Mouse (Mus musculus): ENCODE measurements around the gene Rgs2.

Gene Rgs2

GRCm38 (mm10) chr1:144003904-144004740 lies at the start of gene Rgs2:
Rgs2 (minus strand) TSS chr1:144004161.
- peak; percentile 92 for DNase-seq

- no peak for DNase-seq
These were observed 49.4 kb upstream of the Rgs2 start for GRCm38 (mm10) chr1:144053401-144053800.

- DNase-seq: no peak
These were observed 37.9 kb upstream of the Rgs2 start for GRCm38 (mm10) chr1:144041826-144042225.

- DNase-seq: no peak
These were observed 29.5 kb upstream of the Rgs2 start for GRCm38 (mm10) chr1:144033498-144033897.

GRCm38 (mm10) chr1:144030499-144030898 lies 26.5 kb upstream of the Rgs2 start:
- peak; percentile 55 for DNase-seq

- no peak for DNase-seq
These were observed 25.7 kb upstream of the Rgs2 start for GRCm38 (mm10) chr1:144029679-144030078.

- DNase-seq: peak; percentile 70
These were observed 14.5 kb upstream of the Rgs2 start for GRCm38 (mm10) chr1:144018417-144018958.

GRCm38 (mm10) chr1:144013913-144014312 lies 10.0 kb upstream of the Rgs2 start:
- DNase-seq: no peak

- DNase-seq: no peak
These were observed 3.4 kb upstream of the Rgs2 start for GRCm38 (mm10) chr1:144007341-144007740.

- peak; percentile 69 for DNase-seq
These were observed 2.6 kb upstream of the Rgs2 start for GRCm38 (mm10) chr1:144006542-144006941.

- no peak for DNase-seq
These were observed 1.7 kb upstream of the Rgs2 start for GRCm38 (mm10) chr1:144005648-144006047.

GRCm38 (mm10) chr1:144004741-144005140 lies 780 bp upstream of the Rgs2 start:
- no peak for DNase-seq

- no peak for DNase-seq
These were observed 545 bp downstream of the Rgs2 start for GRCm38 (mm10) chr1:144003416-144003815.

GRCm38 (mm10) chr1:144002715-144003066 lies 1.3 kb downstream of the Rgs2 start:
- no peak for DNase-seq

GRCm38 (mm10) chr1:144002036-144002714 lies 1.8 kb downstream of the Rgs2 start:
- DNase-seq: no peak

- DNase-seq: no peak
These were observed 3.7 kb downstream of the Rgs2 start for GRCm38 (mm10) chr1:144000246-144000645.

GRCm38 (mm10) chr1:143999371-143999920 lies 4.5 kb downstream of the Rgs2 start:
- DNase-seq: no peak

- no peak for DNase-seq
These were observed 10.9 kb downstream of the Rgs2 start for GRCm38 (mm10) chr1:143993026-143993425.

- no peak for DNase-seq
These were observed 11.4 kb downstream of the Rgs2 start for GRCm38 (mm10) chr1:143992528-143992927.

GRCm38 (mm10) chr1:143990263-143990662 lies 13.7 kb downstream of the Rgs2 start:
- no peak for DNase-seq

GRCm38 (mm10) chr1:143989773-143990172 lies 14.2 kb downstream of the Rgs2 start:
- no peak for DNase-seq

- DNase-seq: no peak
These were observed 15.2 kb downstream of the Rgs2 start for GRCm38 (mm10) chr1:143988756-143989155.

- DNase-seq: no peak
These were observed 18.9 kb downstream of the Rgs2 start for GRCm38 (mm10) chr1:143984988-143985625.

All from kidney, adult 11 months (tissue).